Mouse (Mus musculus): ENCODE results near the gene Rab8a.
A peak's percentile ranks its signal among the peaks of the same experiment; 100 is the strongest.

Gene Rab8a

DNA sequence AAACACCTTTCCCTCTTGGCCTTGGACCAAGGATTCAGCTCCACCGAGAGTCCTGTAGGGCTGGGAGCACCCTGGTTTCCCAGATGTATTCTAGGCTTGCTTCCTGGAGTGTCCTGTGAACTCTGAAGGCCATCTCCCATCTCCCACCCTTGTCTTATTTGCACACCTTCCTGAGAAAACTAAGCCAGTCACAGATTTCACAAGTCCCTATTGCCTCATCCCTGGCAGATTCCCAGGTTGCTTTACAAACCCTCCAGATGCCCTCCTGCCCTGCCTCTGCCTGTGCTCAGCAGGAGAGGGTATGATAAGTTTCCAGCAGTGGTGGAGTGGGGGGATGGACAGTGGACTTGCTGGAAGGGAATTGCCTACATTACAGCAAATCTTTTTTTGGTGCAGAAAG lies 14.9 kb upstream of the Rab8a start:
- no peak for DNase-seq (ENCODE audit: low read depth, low spot score)

DNA sequence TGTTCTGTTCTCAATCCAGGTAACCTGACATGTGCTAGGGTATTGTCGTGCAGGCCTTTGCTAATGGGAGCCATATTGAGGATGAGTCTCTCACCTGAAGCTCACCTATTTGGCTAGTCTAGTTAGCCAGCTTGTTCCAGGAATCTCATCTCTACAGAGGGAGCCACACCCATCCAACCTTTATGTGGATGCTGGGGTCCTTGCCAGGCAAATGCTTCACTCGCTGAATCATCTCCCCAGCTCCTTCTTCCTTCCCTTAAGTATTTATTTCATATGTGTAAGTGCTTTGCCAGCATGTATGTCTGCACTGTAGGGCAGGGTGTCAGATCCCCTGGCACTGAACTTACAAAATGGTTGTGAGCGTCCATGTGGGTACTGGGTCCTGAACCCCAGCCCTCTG lies 14.4 kb upstream of the Rab8a start:
- no peak for DNase-seq (ENCODE audit: low read depth, low spot score)

DNA sequence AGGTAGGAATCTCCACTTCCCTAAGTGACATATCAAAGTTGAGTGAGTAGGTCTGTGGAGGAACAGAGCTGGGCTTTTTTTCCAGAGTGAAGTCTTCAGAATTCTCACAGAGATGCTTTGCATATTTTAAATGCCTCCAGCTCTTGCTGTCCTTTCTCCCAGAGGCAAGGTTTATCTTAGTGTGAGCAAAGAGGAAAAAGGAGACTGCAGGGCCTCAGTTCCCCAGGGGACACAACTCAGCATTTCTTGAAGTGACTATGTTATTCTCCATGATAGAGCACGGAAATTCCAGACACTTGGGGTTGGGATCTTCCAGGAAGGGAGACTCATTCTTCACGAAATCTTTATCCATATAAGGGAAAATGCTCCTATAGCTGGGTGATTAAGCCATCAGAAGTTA lies 13.7 kb upstream of the Rab8a start:
- DNase-seq (ENCODE audit: low read depth, low spot score) = no peak

DNA sequence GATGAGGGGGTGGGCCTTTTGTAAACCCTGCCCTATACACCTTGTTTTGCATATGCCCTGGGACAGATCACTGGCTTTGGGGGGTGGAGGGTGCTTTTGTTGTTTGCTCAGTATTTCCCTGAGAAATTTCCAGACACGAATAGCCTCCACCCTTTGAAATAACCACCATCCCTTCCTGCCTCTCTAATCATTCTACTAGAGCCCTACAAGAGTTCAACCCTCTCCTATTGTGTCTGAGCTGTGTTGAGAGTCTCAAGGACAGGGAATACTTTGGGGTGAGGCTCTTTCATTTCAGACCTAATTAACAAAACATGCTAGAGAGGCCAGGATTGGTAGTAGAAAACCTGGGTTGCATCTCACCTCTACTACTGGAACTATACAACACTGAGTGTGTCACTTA lies 11.9 kb upstream of the Rab8a start:
- DNase-seq (ENCODE audit: low read depth, low spot score) = no peak

DNA sequence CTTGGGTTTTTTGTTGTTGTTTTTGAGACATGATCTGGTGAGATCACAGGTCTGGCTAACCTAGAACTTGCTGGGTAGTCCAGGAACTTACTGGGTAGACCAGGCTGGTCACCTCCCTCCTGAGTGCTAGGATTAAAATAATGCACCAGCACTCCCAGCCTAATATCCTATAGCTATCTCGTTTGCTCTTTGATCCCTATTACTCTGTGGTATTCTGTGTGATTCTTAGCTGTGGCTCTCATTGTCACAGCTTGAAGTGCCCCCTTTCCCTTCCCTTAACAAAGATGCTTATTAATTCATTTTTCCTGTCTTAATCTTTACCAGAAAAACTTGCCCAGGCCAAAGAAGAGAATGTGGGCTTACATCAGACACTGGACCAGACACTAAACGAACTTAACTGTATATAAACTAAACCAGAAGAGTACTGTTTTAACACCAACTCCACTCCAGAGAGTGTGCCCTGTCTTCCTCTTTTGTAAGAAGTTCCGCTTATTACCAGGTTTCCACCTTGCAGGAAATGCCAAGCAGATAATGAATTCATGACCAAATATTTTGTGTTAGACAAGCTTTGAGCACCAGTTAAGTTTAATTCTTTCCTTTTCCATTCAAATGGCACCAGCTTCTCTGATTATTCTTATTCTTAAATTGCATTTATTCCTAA lies 9.5 kb upstream of the Rab8a start:
- DNase-seq (ENCODE audit: low read depth, low spot score) = no peak

DNA sequence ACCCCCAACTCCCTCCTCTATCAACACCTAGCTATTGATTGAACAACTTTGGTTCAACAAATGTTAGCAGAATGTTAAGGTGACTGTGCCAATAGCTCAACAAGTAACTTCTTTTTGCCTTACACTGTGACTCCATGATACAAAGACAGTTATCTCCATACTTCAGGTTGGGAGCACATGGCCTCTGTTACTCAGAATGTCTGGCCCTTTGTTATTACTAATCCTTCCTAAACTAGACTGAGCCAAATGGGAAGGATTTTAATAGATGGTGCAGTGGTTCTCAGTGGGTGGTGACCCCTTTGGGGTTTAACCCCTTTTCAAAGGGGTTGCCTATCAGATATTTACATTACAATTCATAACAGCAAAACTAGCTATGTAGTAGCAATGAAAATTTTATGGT lies 7.6 kb upstream of the Rab8a start:
- DNase-seq (ENCODE audit: low read depth, low spot score) = no peak

DNA sequence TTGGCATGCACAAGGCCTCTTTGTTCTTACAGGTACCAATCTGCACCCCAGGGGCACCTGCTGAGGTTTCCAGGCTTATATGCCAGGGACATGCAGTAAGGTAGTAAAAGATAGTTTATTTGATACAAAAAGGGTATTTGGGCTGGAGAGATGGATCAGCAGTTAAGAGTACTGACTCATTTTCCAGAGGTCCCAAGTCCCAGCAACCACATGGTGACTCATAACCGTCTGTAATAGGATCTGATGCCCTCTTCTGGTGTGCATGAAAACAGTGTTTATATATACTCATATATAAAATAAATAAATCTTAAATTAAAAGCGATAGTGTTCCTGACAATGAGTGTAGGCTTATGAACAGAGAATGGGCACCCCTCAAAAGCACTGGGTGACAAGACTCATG lies 2.9 kb upstream of the Rab8a start:
- DNase-seq (ENCODE audit: low read depth, low spot score) = no peak

DNA sequence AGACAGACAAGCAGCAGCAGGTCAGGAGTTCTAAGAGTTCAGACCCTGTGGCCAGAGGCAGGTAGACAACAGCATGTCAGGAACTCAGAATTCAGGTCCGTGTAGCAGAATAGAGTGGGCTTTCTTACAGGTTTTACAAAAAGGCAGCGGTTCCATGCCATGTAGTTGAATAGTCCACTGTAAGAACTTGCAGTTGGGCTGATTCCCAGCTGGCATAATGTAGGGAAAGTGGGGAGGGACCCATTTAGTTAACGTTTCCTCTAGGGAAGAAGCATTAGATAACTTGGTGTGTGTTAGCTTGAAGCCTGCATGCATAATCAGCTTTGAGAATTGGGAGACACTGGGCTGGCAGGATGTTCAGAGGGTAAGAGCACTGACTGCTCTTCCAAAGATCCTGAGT lies 2.3 kb upstream of the Rab8a start:
- DNase-seq (ENCODE audit: low read depth, low spot score) = no peak

DNA sequence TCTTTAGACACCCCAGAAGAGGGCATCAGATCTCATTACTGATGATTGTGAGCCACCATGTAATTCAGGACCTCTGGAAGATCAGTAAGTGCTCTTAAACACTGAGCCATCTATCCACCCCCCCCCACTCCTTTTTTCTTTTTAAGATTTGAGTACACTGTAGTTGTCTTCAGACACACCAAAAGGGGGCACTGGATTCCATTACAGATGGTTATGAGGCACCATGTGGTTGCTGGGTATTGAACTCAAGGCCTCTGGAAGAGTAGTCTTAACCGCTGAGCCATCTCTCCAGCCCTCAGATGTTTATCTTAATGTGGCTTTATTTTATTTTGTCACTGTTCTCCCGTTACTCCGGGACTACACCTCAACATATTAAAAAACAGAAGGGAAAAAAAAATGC lies 993 bp upstream of the Rab8a start:
- no peak for DNase-seq (ENCODE audit: low read depth, low spot score)

DNA sequence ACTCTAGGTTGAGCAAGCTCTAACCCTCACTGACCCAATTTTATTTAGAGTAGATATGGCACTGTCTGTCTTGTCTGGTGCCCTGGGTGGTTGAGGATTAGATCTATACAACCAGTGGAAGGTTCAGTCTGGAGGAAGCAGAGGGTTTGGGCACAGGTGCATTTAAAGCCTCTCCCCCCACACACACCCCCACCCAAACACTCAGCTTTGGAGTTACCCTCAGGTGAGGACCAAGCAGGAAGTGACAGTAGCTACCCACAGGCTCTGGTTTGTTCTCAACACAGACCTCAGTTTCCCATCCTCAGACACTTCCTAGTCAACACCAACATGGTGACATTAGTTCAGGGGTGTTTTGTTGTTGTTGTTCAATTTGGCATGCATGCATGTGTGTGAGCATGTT lies 1.8 kb downstream of the Rab8a start:
- DNase-seq (ENCODE audit: low read depth, low spot score) = no peak

DNA sequence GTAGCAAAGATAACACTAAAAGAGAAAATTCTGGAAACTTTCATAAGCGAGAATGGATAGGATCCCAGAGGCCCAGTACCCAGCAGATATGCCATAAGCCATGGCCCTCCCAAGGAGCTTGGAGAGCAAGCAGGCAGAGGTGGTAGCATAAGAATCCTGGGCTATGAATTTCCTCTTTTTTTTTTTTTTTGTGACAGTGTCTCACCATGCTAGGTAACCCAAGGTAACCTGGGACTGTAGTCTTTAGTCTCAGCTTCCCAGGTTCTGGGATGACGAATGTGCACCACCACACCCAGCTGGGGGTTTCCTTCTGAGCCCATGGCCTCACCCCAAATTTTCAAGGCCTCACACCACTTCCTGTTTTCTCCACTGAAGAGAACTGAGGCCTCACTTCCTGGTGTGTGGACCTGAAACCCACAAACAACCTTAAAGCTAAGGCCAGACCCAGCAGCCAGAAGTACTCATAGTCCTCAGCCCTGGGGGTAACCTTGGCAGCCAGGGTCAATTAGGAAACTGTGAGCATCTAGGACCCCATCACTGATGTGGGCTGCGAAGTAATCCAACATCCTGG lies 8.2 kb downstream of the Rab8a start:
- DNase-seq (ENCODE audit: low read depth, low spot score) = no peak

DNA sequence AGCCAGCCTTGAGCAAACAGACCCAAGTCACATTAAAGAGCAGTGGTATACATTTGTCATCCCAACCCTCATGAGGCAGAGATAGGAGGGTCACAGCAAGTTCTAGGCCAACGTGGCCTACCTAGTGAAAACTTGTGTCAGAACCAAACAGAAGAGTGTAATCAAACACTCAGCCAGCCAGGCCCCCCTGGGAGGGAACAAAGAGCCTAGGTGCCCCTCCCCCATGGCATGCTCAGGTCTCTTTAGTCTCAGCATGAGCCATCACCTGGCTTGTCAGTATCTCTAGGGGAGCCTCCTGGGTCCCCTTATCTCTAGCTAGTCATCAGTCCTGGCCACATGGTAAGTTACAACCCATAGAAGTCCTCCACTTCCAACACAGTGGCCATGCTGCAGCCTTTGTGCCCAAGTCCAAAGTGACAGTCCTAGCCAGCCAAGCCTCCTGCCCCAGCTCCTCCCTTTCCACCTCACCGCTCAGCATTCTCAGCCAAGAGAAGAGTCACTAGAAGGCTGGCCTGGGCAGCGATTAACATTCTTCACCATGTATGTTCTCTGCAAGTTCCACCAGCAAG lies 8.8 kb downstream of the Rab8a start:
- DNase-seq (ENCODE audit: low read depth, low spot score) = no peak

DNA sequence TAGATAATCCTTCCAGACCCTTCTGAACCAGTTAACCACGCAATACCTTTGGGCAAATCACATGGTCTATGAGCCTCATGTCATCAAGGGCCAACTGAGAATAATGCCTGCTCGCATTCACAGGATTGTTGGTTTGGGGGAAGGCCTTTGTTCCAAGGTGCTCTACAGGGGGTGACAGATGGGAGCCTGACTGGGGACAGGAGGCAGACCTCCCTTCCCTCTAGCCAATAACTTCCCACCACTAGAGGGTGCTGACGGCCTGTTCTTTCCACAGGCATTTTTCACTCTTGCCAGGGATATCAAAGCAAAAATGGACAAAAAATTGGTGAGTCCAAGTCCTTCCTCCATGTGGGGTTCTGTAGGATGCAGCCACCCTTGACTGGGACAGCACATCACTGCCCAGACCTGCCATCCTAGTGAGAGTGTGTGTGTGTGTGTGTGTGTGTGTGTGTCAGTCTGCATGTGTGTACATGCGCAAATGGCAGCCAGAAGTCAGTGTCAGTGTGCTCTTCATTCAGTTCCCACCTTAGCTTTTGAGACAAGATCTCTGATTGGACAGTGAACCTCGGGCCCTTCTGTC lies 16.4 kb downstream of the Rab8a start:
- DNase-seq (ENCODE audit: low read depth, low spot score) = peak; percentile 26

DNA sequence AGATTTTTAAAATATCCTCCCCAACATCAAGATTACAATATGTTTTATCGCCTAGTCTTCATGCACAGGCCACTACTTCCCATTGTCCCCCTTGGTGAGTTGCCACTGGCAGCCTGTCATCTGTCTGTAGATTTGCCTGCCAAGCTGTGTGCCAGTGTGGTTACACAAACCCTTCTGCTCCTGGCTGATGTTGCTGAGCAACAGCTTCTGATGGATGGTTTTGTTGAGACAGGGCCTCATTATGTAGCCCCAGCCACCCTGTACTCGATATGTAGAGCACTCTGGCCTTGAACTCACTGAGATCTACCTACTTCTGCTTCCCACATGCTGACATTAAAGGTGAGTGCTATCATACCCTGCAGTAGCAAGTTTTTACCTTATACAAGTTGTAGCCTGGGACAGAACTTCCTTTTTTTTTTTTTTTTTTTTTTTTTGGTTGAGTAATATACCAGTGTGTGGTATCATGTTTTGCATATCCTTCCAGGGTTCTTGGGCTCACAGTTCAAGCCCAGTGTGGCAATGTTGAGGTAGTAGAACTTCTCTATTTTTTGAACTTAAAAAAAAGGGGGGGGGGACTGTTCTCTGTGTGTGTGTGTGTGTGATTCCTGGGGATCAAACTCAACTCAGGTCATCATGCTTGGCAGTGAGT lies 22.7 kb downstream of the Rab8a start:
- DNase-seq (ENCODE audit: low read depth, low spot score) = no peak

DNA sequence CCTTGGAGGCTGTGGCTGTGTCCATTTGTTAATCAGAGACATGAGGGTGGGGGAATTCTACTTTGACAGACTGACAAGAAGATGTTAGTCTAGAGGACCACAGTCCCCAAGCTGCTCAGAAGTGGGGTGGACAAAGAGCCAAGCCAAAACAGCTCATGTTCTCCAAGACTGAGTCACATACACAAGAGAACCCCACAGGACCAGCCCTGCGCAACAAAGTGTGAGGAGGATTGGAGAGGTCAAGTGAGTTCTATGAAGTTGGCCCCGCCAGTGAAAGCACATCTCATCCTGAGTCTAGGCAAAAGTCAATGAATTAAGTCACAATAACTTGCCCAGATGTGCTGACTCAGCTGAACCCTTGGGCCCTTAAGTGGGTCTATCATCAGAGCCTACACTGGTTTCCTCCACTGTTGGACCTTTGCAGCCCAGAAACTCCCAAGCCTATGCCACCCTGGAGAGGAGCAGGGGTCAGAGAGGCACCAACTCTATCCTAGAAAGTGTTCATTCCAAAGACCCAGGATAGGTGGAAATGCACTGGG lies 26.9 kb downstream of the Rab8a start:
- DNase-seq (ENCODE audit: low read depth, low spot score) = no peak

DNA sequence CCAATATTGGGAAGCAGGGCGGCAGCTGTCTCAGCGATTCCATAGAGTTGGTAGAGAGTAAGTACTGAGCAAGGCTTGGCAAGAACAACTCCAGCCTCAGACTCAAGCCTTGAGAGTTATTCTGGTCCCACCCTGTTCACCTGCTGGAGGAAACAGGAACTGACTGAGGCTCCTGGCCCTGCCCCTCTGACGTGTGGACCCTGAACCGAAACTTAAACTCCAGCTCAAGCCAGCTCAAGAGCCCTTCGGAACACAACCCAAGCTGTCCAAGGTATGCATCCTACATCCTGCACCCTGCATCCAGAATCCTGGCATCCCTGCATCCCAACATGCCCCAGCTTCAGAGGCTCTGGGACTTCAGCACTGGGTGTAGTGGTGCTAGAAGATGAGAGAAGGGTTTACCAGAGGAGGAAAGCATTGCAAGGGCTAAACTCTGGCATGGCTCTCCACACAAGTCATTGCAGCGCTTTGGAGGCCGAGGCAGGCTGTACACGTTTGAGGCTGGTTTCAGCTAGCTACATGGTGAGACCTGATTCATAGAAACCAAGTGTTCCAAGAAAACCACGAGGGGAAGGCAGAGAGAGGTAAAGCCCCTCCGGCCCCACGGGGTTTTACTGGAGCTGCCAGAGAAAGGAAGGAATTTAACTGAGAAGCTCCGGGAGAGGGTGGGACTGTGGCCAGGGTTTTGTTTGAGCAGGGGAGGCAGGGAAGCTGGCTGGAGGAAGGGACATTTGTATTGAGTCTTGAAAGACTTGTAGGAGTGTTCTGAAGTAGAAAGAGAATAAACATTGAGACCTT lies 28.6 kb downstream of the Rab8a start, which contains the start of gene Hsh2d:
Gene Hsh2d (plus strand): TSS at position 222 of the 798 bp plus-strand sequence.
- no peak for DNase-seq (ENCODE audit: low read depth, low spot score)

DNA sequence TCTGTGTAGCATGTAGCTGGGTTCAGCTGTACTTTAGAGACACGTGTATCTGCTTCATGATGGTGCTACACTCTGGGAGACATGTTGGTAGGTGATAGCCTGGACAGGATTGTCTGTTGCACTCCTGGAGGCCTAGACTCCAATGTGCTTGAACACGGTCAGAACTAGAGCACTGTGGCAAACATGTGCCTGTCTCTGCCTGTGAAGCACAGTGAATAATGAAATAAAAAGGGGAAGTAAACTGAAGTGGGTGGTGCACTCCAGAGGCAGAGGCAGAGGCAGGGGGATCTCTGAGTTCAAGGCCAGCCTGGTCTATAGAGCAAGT lies 29.2 kb downstream of the Rab8a start:
- no peak for DNase-seq (ENCODE audit: low read depth, low spot score)

DNA sequence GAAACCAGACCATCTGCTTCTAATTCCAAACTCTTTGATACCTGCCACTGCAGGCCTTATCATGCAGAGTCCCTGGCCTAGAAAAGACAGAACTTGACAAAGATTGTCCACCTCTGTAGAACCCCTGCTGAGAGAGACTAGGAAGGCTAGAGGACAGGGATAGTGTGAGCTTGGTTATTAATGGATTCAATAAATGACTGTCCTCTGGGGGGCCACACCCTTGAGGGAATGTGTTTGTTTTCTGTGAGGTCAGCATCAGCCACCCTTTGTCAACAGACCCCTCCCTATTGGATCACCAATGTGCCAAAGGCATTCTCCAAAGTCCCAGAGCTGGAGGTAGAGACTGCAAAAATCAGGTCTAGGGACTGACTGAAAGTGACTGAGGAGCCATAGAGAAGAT lies 31.1 kb downstream of the Rab8a start:
- no peak for DNase-seq (ENCODE audit: low read depth, low spot score)

DNA sequence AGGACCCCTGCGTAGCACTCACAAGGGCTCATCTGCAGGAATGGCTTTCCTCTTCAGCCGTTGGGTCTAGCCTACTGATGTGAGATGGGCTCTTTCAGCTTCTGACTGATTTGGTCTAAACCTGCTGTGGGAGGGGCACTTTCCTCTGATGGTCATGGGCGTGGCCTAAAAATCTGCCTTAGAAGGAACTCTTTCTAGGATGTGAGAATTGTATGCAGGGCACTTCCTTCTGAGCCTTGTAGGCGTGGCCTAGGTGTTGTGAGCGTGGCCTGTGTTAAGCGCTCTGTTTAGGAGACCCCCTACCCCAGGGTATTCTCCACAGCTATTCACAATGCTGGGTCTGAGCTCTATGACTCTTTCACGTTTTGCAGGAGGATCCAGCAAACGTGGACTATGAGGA lies 37.0 kb downstream of the Rab8a start:
- no peak for DNase-seq (ENCODE audit: low read depth, low spot score)

DNA sequence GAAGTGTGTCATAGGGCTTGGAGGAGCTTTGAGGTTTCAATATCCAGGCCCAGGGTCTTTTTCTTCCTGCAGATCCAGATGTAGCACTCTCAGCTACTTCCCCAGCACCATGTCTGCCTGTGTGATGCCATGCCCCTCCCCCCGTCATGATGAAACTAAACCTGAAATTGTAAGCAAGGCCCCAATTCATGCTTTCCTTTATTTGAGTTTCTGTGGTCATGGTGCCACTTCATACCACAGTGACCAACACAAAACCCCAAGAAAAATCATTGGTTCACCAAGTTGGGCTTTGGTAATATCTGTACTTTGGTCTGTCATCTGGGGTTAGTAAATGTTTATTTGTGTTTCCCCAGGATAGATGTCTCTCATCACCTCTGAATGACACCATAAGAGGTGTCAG lies 47.6 kb downstream of the Rab8a start:
- DNase-seq (ENCODE audit: low read depth, low spot score) = no peak

DNA sequence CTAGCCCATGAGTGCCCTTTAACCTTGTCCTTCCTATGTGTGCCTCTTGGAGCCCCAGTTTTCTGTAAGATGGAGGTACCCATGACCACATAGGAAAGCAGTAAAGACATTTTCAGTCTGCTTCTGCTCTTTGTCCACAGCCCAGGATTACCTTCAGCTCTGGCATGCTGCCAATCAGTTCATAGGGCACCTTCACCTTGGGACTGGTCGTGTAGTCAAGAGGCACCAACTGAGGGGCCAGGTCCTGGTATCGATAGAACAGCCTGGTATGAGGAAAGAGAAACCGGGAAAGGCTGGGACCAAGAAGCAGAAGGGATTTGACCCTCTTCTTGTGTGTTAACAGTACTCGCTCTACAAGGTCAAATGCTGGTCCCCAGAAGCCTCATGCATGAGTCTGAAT lies 49.2 kb downstream of the Rab8a start:
- no peak for DNase-seq (ENCODE audit: low read depth, low spot score)

DNA sequence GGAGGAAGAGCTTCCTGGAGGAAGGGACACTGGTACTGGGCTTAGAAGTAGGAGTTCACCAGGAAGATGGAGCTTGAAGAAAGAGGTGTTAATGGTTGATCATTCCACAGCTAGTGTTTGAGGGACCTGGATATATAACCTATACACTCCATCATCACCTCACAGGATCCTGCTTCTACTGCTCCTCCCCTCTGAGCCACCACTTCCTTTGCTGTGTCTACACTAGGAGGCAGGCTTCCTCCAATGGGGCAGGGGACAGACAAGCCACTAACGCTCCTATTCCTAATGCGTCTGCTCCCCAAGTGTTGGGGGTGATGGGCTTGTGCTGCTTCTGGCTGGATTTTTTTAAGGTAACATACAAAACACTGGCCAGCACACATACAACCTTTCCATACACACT lies 49.7 kb downstream of the Rab8a start:
- no peak for DNase-seq (ENCODE audit: low read depth, low spot score)
